Mouse (Mus musculus): Measurements from ENCODE around the gene Slc35e1.

The Slc35e1 gene

GRCm38 (mm10) chr8:72485456-72486199 is 6.8 kb downstream of the Slc35e1 start:
- no peak for DNase-seq (ENCODE audit: low read depth, low spot score)

- peak; percentile 97 for DNase-seq (ENCODE audit: low read depth, low spot score)
Measured at GRCm38 (mm10) chr8:72474826-72475546, 17.4 kb downstream of the Slc35e1 start, which contains the start of gene Cherp. Gene Cherp (minus strand): TSS chr8:72475226.

- no peak for DNase-seq (ENCODE audit: low read depth, low spot score)
Measured at GRCm38 (mm10) chr8:72470684-72471083, 21.7 kb downstream of the Slc35e1 start.

GRCm38 (mm10) chr8:72469984-72470383 is 22.4 kb downstream of the Slc35e1 start:
- no peak for DNase-seq (ENCODE audit: low read depth, low spot score)

- DNase-seq (ENCODE audit: low read depth, low spot score), result no peak
Measured at GRCm38 (mm10) chr8:72469243-72469642, 23.2 kb downstream of the Slc35e1 start.

- no peak for DNase-seq (ENCODE audit: low read depth, low spot score)
Measured at GRCm38 (mm10) chr8:72464211-72464610, 28.2 kb downstream of the Slc35e1 start.

GRCm38 (mm10) chr8:72459881-72460533 is 32.4 kb downstream of the Slc35e1 start:
- DNase-seq (ENCODE audit: low read depth, low spot score), result no peak

- no peak for DNase-seq (ENCODE audit: low read depth, low spot score)
Measured at GRCm38 (mm10) chr8:72458457-72458856, 34.0 kb downstream of the Slc35e1 start.

GRCm38 (mm10) chr8:72457806-72458205 is 34.6 kb downstream of the Slc35e1 start:
- no peak for DNase-seq (ENCODE audit: low read depth, low spot score)

- no peak for DNase-seq (ENCODE audit: low read depth, low spot score)
Measured at GRCm38 (mm10) chr8:72455317-72455716, 37.1 kb downstream of the Slc35e1 start.

- no peak for DNase-seq (ENCODE audit: low read depth, low spot score)
Measured at GRCm38 (mm10) chr8:72453904-72454303, 38.5 kb downstream of the Slc35e1 start.

- DNase-seq (ENCODE audit: low read depth, low spot score), result no peak
Measured at GRCm38 (mm10) chr8:72451516-72451915, 40.9 kb downstream of the Slc35e1 start.

GRCm38 (mm10) chr8:72445071-72445470 is 47.3 kb downstream of the Slc35e1 start:
- DNase-seq (ENCODE audit: low read depth, low spot score), result no peak

- DNase-seq (ENCODE audit: low read depth, low spot score), result no peak
Measured at GRCm38 (mm10) chr8:72443994-72444350, 48.4 kb downstream of the Slc35e1 start.

GRCm38 (mm10) chr8:72443338-72443993 is 48.9 kb downstream of the Slc35e1 start, which contains the start of the genes Calr3 and 1700030K09Rik:
Gene Calr3 (minus strand): TSS chr8:72443870.
Gene 1700030K09Rik (plus strand): TSS chr8:72443880.
- peak; percentile 95 for DNase-seq (ENCODE audit: low read depth, low spot score)

GRCm38 (mm10) chr8:72438248-72439015 is 54.0 kb downstream of the Slc35e1 start:
- no peak for DNase-seq (ENCODE audit: low read depth, low spot score)

GRCm38 (mm10) chr8:72434952-72435351 is 57.5 kb downstream of the Slc35e1 start:
- no peak for DNase-seq (ENCODE audit: low read depth, low spot score)

Measured in embryo, embryonic 11.5 days (tissue).